Mouse (Mus musculus): ENCODE data around the gene Gm26965.
A peak's percentile ranks its signal among the peaks of the same experiment; 100 is the strongest.
"Not testable (repeated sequence)": the region's sequence is repeated elsewhere in the genome, so short reads cannot be mapped to it uniquely, and the experiment has no call there.

Gene Gm26965

GRCm38 (mm10) chr13:67525753-67526410, at the start of gene Gm26965, which contains the start of gene Zfp87:
Gm26965 (minus strand) TSS chr13:67526151.
Zfp87 (minus strand) TSS chr13:67526177.
- DNase-seq (ENCODE audit: low spot score): peak; percentile 89

- DNase-seq (ENCODE audit: low spot score): no peak
Measured at GRCm38 (mm10) chr13:67572591-67573189, 46.7 kb upstream of the Gm26965 start.

GRCm38 (mm10) chr13:67553730-67554129, 27.8 kb upstream of the Gm26965 start, which contains the start of gene Zfp748:
Zfp748 (minus strand) TSS chr13:67553830.
- no peak for DNase-seq (ENCODE audit: low spot score)

GRCm38 (mm10) chr13:67552505-67553346, 26.8 kb upstream of the Gm26965 start:
- DNase-seq (ENCODE audit: low spot score): peak; percentile 71

- DNase-seq (ENCODE audit: low spot score): no peak
Measured at GRCm38 (mm10) chr13:67545941-67546340, 20.0 kb upstream of the Gm26965 start.

- no peak for DNase-seq (ENCODE audit: low spot score)
Measured at GRCm38 (mm10) chr13:67527049-67527730, 1.2 kb upstream of the Gm26965 start.

GRCm38 (mm10) chr13:67500908-67501307, 25.0 kb downstream of the Gm26965 start:
- no peak for DNase-seq (ENCODE audit: low spot score)

- peak; percentile 74 for DNase-seq (ENCODE audit: low spot score)
Measured at GRCm38 (mm10) chr13:67500084-67500719, 25.7 kb downstream of the Gm26965 start, which contains the start of gene Zfp58. Zfp58 (minus strand) TSS chr13:67500555.

GRCm38 (mm10) chr13:67495631-67496030, 30.3 kb downstream of the Gm26965 start:
- no peak for DNase-seq (ENCODE audit: low spot score)

- no peak for DNase-seq (ENCODE audit: low spot score)
Measured at GRCm38 (mm10) chr13:67484424-67484811, 41.5 kb downstream of the Gm26965 start.

GRCm38 (mm10) chr13:67483625-67484423, 42.1 kb downstream of the Gm26965 start, which contains the start of gene Zfp874b:
Zfp874b (minus strand) TSS chr13:67484258.
- DNase-seq (ENCODE audit: low spot score): peak; percentile 76

- DNase-seq (ENCODE audit: low spot score): no peak
Measured at GRCm38 (mm10) chr13:67481528-67481927, 44.4 kb downstream of the Gm26965 start.

- no peak for DNase-seq (ENCODE audit: low spot score)
Measured at GRCm38 (mm10) chr13:67469274-67469673, 56.7 kb downstream of the Gm26965 start.

- not testable (repeated sequence) for DNase-seq (ENCODE audit: low spot score)
Measured at GRCm38 (mm10) chr13:67463506-67464185, 62.3 kb downstream of the Gm26965 start.

- DNase-seq (ENCODE audit: low spot score): no peak
Measured at GRCm38 (mm10) chr13:67452021-67452309, 74.0 kb downstream of the Gm26965 start.

GRCm38 (mm10) chr13:67451172-67452020, 74.6 kb downstream of the Gm26965 start, which contains the start of gene Zfp874a:
Zfp874a (minus strand) TSS chr13:67451624.
- DNase-seq (ENCODE audit: low spot score): peak; percentile 86

All from ovary, adult 18-20 months (tissue).